Mouse (Mus musculus) MEL (cell line): ENCODE data around the gene Gm10719.
"Not testable (repeated sequence)": the region's sequence is repeated elsewhere in the genome, so short reads cannot be mapped to it uniquely, and the experiment has no call there.

Experiments used
- CTCF ChIP-seq, 3 experiments: IDR thresholded peaks in 2 of 3; conservative IDR thresholded peaks in 1 of 3; 2 replicates each; pipeline ENCODE4 v1.5.1; 2011 to 2012; ENCODE audit warnings: low read length in 3 of 3, low read depth in 2 of 3, mild to moderate bottlenecking in 2 of 3, improper control_type of control experiment in 1 of 3, inconsistent platforms in 1 of 3, mixed read lengths in 1 of 3, moderate library complexity in 1 of 3; ENCODE audit not compliant: control insufficient read depth in 1 of 3, insufficient read depth in 1 of 3, poor library complexity in 1 of 3, severe bottlenecking in 1 of 3
- ETS1 ChIP-seq: IDR thresholded peaks from 2 replicates; pipeline ENCODE4 v1.6.1; 2012; ENCODE audit warnings: low read depth, mild to moderate bottlenecking, inconsistent platforms, low read length, improper control_type of control experiment, moderate library complexity
- GATA1 ChIP-seq: IDR thresholded peaks from 2 replicates; pipeline ENCODE4 v1.6.1; 2011; ENCODE audit warnings: low read depth, low read length, improper control_type of control experiment
- MAFK ChIP-seq: IDR thresholded peaks from 2 replicates; pipeline ENCODE4 v1.6.1; 2011; ENCODE audit warnings: low read depth, mild to moderate bottlenecking, low read length, improper control_type of control experiment, borderline replicate concordance
- MEF2A ChIP-seq: IDR thresholded peaks from 2 replicates; pipeline ENCODE4 v1.6.1; 2014; ENCODE audit warnings: low read depth, mild to moderate bottlenecking, inconsistent platforms, low read length, improper control_type of control experiment; ENCODE audit not compliant: poor library complexity, insufficient replicate concordance, severe bottlenecking; ENCODE audit errors: extremely low read depth
- MYB ChIP-seq: IDR thresholded peaks from 2 replicates; pipeline ENCODE4 v1.6.1; 2011; ENCODE audit warnings: mild to moderate bottlenecking, low read depth, low read length, improper control_type of control experiment
- POLR2A ChIP-seq, 2 experiments: IDR thresholded peaks; 2 replicates each; pipeline ENCODE4 v1.6.1; 2011 to 2012; ENCODE audit warnings: low read length in 2 of 2, mild to moderate bottlenecking in 2 of 2, control low read depth in 1 of 2, improper control_type of control experiment in 1 of 2, low read depth in 1 of 2, moderate library complexity in 1 of 2; ENCODE audit not compliant: control insufficient read depth in 1 of 2, insufficient read depth in 1 of 2, poor library complexity in 1 of 2
- POLR2AphosphoS2 ChIP-seq: IDR thresholded peaks from 2 replicates; pipeline ENCODE4 v1.6.1; 2011; ENCODE audit warnings: low read length, improper control_type of control experiment
- SIN3A ChIP-seq: IDR thresholded peaks from 2 replicates; pipeline ENCODE4 v1.6.1; 2012; ENCODE audit warnings: low read length, improper control_type of control experiment, inconsistent platforms
- ZC3H11A ChIP-seq: IDR thresholded peaks from 2 replicates; pipeline ENCODE4 v1.6.1; 2012; ENCODE audit warnings: low read depth, mild to moderate bottlenecking, inconsistent platforms, low read length, improper control_type of control experiment

- not testable (repeated sequence) for TF ChIP-seq POLR2A (IDR thresholded peaks at IDR 0.05; ENCODE audit: control insufficient read depth in 1 of 2, insufficient read depth in 1 of 2, low read depth in 1 of 2, low read length in 2 of 2, poor library complexity in 1 of 2); CTCF (IDR thresholded peaks at IDR 0.05 in 2 of 3, conservative IDR thresholded peaks at IDR 0.05 in 1 of 3; ENCODE audit: control insufficient read depth in 1 of 3, insufficient read depth in 1 of 3, low read depth in 2 of 3, low read length in 3 of 3, poor library complexity in 1 of 3, severe bottlenecking in 1 of 3); MYB; ETS1; POLR2AphosphoS2; SIN3A; ZC3H11A; GATA1; MEF2A; MAFK
Measured at GRCm38 (mm10) chr9:3018944-3019343, 1.7 kb downstream of the Gm10719 start.
